Comparison of ENCODE assay signal across 10 mouse cellular contexts in genomic region chr9:46599931-46600708, GRCm38 (mm10).
A peak's percentile ranks its signal among the peaks of the same experiment; 100 is the strongest.
DNase-seq lines count a peak whose midpoint lies in the region; ATAC-seq and TF ChIP-seq lines count a peak whose summit lies in the region.
"Had no signal": no experiment of that assay in that cellular context is flagged by ENCODE, and none has a peak within 500 bp of the region (broad histone marks: within the 10 kb centered on the region; RNA-seq: fewer than 3 reads in every experiment).

No protein-coding gene starts in this region.

- DNase-seq in intestine, embryonic 14.5 days (ENCODE audit: low spot score): peak; percentile 66
- peak; percentile 88 for DNase-seq in brain, adult 2 months (ENCODE audit: low read depth, low spot score)
- peak; percentile 71 to 72 for DNase-seq in left cerebral cortex, adult 18-20 months (ENCODE audit: low spot score in 2 of 2)
- DNase-seq in right cerebral cortex, postnatal 14 days: peak; percentile 64
- DNase-seq in urinary bladder, adult 2 months (ENCODE audit: low spot score): no peak

- no peak overlapping the region for H3K27ac ChIP-seq in intestine, embryonic 14.5 days (ENCODE audit: low read depth)
- H3K27ac ChIP-seq in intestine, postnatal 0 days (ENCODE audit: low read depth, low read length): no peak overlapping the region

- no peak overlapping the region for H3K9ac ChIP-seq in intestine, embryonic 14.5 days (ENCODE audit: low read length)
- H3K9ac ChIP-seq in intestine, postnatal 0 days (ENCODE audit: low read depth, low read length): no peak overlapping the region

- peaks cover 10% of the 10 kb centered on the region for H3K4me1 ChIP-seq in intestine, embryonic 14.5 days (replicated peaks; ENCODE audit: control insufficient read depth, insufficient read depth, low read length)
- H3K4me1 ChIP-seq in intestine, postnatal 0 days (replicated peaks; ENCODE audit: control insufficient read depth, insufficient read depth, low read length): no peaks in the 10 kb centered on the region

- no peak for TF ChIP-seq CTCF in intestine, postnatal 0 days (IDR thresholded peaks at IDR 0.05; ENCODE audit: low read depth)

- 17% methylated on average over 8 of the region's 8 CpGs for WGBS in intestine, embryonic 14.5 days
- 12% methylated on average over 8 of the region's 8 CpGs for WGBS in intestine, postnatal 0 days

- H3K4me3 ChIP-seq in intestine, embryonic 14.5 days (ENCODE audit: low read depth, low read length): no peak overlapping the region
- no peak overlapping the region for H3K4me3 ChIP-seq in intestine, postnatal 0 days (ENCODE audit: low read depth, low read length)
- H3K4me3 ChIP-seq: erythroblast, embryonic 14.5 days had no signal

- no peak overlapping the region; the same call in 1 of the 2 replicates for H3K4me2 ChIP-seq in intestine, embryonic 14.5 days (ENCODE audit: low read length)
- H3K4me2 ChIP-seq in intestine, postnatal 0 days (replicated peaks; ENCODE audit: low read depth): no peak overlapping the region

- peak; percentile 36; the same call in 1 of the 2 replicates for ATAC-seq in intestine, embryonic 14.5 days (replicated peaks; ENCODE audit: low FRiP score, low TSS enrichment, low read depth)
- no peak for ATAC-seq in intestine, postnatal 0 days
- peak; percentile 87 for ATAC-seq in frontal cortex, adult (ENCODE audit: low TSS enrichment)
- ATAC-seq in erythroid progenitor cell, adult 5-6 weeks (replicated peaks; ENCODE audit: low FRiP score, poor library complexity, severe bottlenecking): no peak

- no peaks in the 10 kb centered on the region for H3K36me3 ChIP-seq in intestine, embryonic 14.5 days (ENCODE audit: control insufficient read depth, insufficient read depth, low read length)
- no peaks in the 10 kb centered on the region for H3K36me3 ChIP-seq in intestine, postnatal 0 days (ENCODE audit: control insufficient read depth, insufficient read depth)
- H3K36me3 ChIP-seq: G1E had no signal

- H3K27me3 ChIP-seq in intestine, embryonic 14.5 days (replicated peaks; ENCODE audit: control insufficient read depth, insufficient read depth, low read length): no peaks in the 10 kb centered on the region
- no peaks in the 10 kb centered on the region for H3K27me3 ChIP-seq in intestine, postnatal 0 days (replicated peaks; ENCODE audit: control insufficient read depth, insufficient read depth, low read length)

- H3K9me3 ChIP-seq in intestine, embryonic 14.5 days (ENCODE audit: control insufficient read depth, low read length): no peaks in the 10 kb centered on the region
- no peaks in the 10 kb centered on the region for H3K9me3 ChIP-seq in intestine, postnatal 0 days (ENCODE audit: control insufficient read depth)

Comparison
In these comparisons a context has a peak if more than half of its experiments do, and no peak if none do; other contexts are left out.
1. ATAC-seq: peak in intestine, embryonic 14.5 days (single experiment) and frontal cortex, adult (single experiment); none in intestine, postnatal 0 days (single experiment) and erythroid progenitor cell, adult 5-6 weeks (single experiment).